Mouse (Mus musculus) MEL (cell line): Measurements from ENCODE around the gene Aire. TPM values are rescaled to one million over a fixed set of nuclear protein-coding genes. Genes with fewer than 3 reads are reported as not detected.
A peak's percentile ranks its signal among the peaks of the same experiment; 100 is the strongest.

Source experiments
- DNase-seq: peaks from one replicate; pipeline ENCODE4 v3.0.0; 2011; ENCODE audit warnings: low read depth, low spot score
- H3K27ac ChIP-seq: 2 replicates; pipeline ENCODE4 v1.5.1; 2012; ENCODE audit warnings: low read depth, mild to moderate bottlenecking, control low read depth, low read length, moderate library complexity; ENCODE audit not compliant: control insufficient read depth
- H3K27me3 ChIP-seq, 2 experiments: fragments of 150-350 bp in 1 of 2; sonication (generic) in 1 of 2; 2 replicates each; pipeline ENCODE4 v1.6.1; 2012; ENCODE audit warnings: low read length in 2 of 2, mild to moderate bottlenecking in 2 of 2, improper control_type of control experiment in 1 of 2, moderate library complexity in 1 of 2; ENCODE audit not compliant: insufficient read depth in 2 of 2, control insufficient read depth in 1 of 2
- H3K36me3 ChIP-seq, 2 experiments: 2 replicates each; pipeline ENCODE4 v1.6.1; 2012 to 2014; ENCODE audit warnings: low read length in 2 of 2, improper control_type of control experiment in 1 of 2, inconsistent platforms in 1 of 2, mild to moderate bottlenecking in 1 of 2; ENCODE audit not compliant: insufficient read depth in 2 of 2, control insufficient read depth in 1 of 2
- H3K4me1 ChIP-seq, 2 experiments: fragments of 150-350 bp in 1 of 2; sonication (generic) in 1 of 2; 2 replicates each; pipeline ENCODE4 v1.6.1; 2012; ENCODE audit warnings: low read length in 2 of 2, improper control_type of control experiment in 1 of 2, mild to moderate bottlenecking in 1 of 2; ENCODE audit not compliant: insufficient read depth in 2 of 2, control insufficient read depth in 1 of 2
- H3K4me3 ChIP-seq, 2 experiments: fragments of 150-350 bp in 1 of 2; sonication (generic) in 1 of 2; 2 replicates each; pipeline ENCODE4 v1.5.1; 2012; ENCODE audit warnings: low read depth in 2 of 2, low read length in 2 of 2, mild to moderate bottlenecking in 2 of 2, moderate library complexity in 2 of 2, control low read depth in 1 of 2, improper control_type of control experiment in 1 of 2; ENCODE audit not compliant: control insufficient read depth in 1 of 2, insufficient read depth in 1 of 2
- H3K79me2 ChIP-seq: 2 replicates; pipeline ENCODE4 v1.6.1; 2012; ENCODE audit warnings: mild to moderate bottlenecking, low read length, moderate library complexity; ENCODE audit not compliant: control insufficient read depth, poor library complexity, insufficient read depth
- H3K9ac ChIP-seq: 2 replicates; pipeline ENCODE4 v1.6.1; 2012; ENCODE audit warnings: low read depth, mild to moderate bottlenecking, control low read depth, low read length, moderate library complexity; ENCODE audit not compliant: control insufficient read depth, poor library complexity, severe bottlenecking
- H3K9me3 ChIP-seq: fragments of 150-350 bp; sonication (generic); replicated peaks from 2 replicates; pipeline ENCODE4 v1.6.1; 2012; ENCODE audit warnings: mild to moderate bottlenecking, low read length, improper control_type of control experiment, moderate library complexity; ENCODE audit not compliant: insufficient read depth
- BHLHE40 ChIP-seq: IDR thresholded peaks from 2 replicates; pipeline ENCODE4 v1.6.1; 2012; ENCODE audit warnings: low read depth, mild to moderate bottlenecking, inconsistent platforms, low read length, improper control_type of control experiment, borderline replicate concordance
- CTCF ChIP-seq, 3 experiments: IDR thresholded peaks in 2 of 3; conservative IDR thresholded peaks in 1 of 3; 2 replicates each; pipeline ENCODE4 v1.5.1; 2011 to 2012; ENCODE audit warnings: low read length in 3 of 3, low read depth in 2 of 3, mild to moderate bottlenecking in 2 of 3, improper control_type of control experiment in 1 of 3, inconsistent platforms in 1 of 3, mixed read lengths in 1 of 3, moderate library complexity in 1 of 3; ENCODE audit not compliant: control insufficient read depth in 1 of 3, insufficient read depth in 1 of 3, poor library complexity in 1 of 3, severe bottlenecking in 1 of 3
- ETS1 ChIP-seq: IDR thresholded peaks from 2 replicates; pipeline ENCODE4 v1.6.1; 2012; ENCODE audit warnings: low read depth, mild to moderate bottlenecking, inconsistent platforms, low read length, improper control_type of control experiment, moderate library complexity
- GABPA ChIP-seq: IDR thresholded peaks from 2 replicates; pipeline ENCODE4 v1.6.1; 2012; ENCODE audit warnings: low read depth, mild to moderate bottlenecking, inconsistent platforms, low read length, improper control_type of control experiment, moderate library complexity
- KAT2A ChIP-seq: conservative IDR thresholded peaks from 2 replicates; pipeline ENCODE4 v1.6.1; 2012; ENCODE audit warnings: low read depth, low read length, improper control_type of control experiment, inconsistent platforms
- MAFK ChIP-seq: IDR thresholded peaks from 2 replicates; pipeline ENCODE4 v1.6.1; 2011; ENCODE audit warnings: low read depth, mild to moderate bottlenecking, low read length, improper control_type of control experiment, borderline replicate concordance
- MAZ ChIP-seq: IDR thresholded peaks from 2 replicates; pipeline ENCODE4 v1.6.1; 2012; ENCODE audit warnings: low read depth, mild to moderate bottlenecking, inconsistent platforms, low read length, improper control_type of control experiment
- MEF2A ChIP-seq: IDR thresholded peaks from 2 replicates; pipeline ENCODE4 v1.6.1; 2014; ENCODE audit warnings: low read depth, mild to moderate bottlenecking, inconsistent platforms, low read length, improper control_type of control experiment; ENCODE audit not compliant: poor library complexity, insufficient replicate concordance, severe bottlenecking; ENCODE audit errors: extremely low read depth
- MYB ChIP-seq: IDR thresholded peaks from 2 replicates; pipeline ENCODE4 v1.6.1; 2011; ENCODE audit warnings: mild to moderate bottlenecking, low read depth, low read length, improper control_type of control experiment
- MYC ChIP-seq: IDR thresholded peaks from 2 replicates; pipeline ENCODE4 v1.6.1; 2011; ENCODE audit warnings: low read depth, mild to moderate bottlenecking, low read length, improper control_type of control experiment, moderate library complexity
- NELFE ChIP-seq: IDR thresholded peaks from 2 replicates; pipeline ENCODE4 v1.6.1; 2011; ENCODE audit warnings: low read depth, low read length, improper control_type of control experiment
- POLR2A ChIP-seq, 2 experiments: IDR thresholded peaks; 2 replicates each; pipeline ENCODE4 v1.6.1; 2011 to 2012; ENCODE audit warnings: low read length in 2 of 2, mild to moderate bottlenecking in 2 of 2, control low read depth in 1 of 2, improper control_type of control experiment in 1 of 2, low read depth in 1 of 2, moderate library complexity in 1 of 2; ENCODE audit not compliant: control insufficient read depth in 1 of 2, insufficient read depth in 1 of 2, poor library complexity in 1 of 2
- RCOR1 ChIP-seq: IDR thresholded peaks from 2 replicates; pipeline ENCODE4 v1.6.1; 2012; ENCODE audit warnings: low read depth, mild to moderate bottlenecking, inconsistent platforms, low read length, improper control_type of control experiment
- SMC3 ChIP-seq: IDR thresholded peaks from 2 replicates; pipeline ENCODE4 v1.6.1; 2011; ENCODE audit warnings: low read depth, low read length, improper control_type of control experiment
- ZNF384 ChIP-seq: IDR thresholded peaks from 2 replicates; pipeline ENCODE4 v1.6.1; 2012; ENCODE audit warnings: low read depth, mild to moderate bottlenecking, inconsistent platforms, low read length, improper control_type of control experiment
- polyA plus RNA-seq, 2 experiments: library from polyadenylated mRNA; stranded (reverse) in 1 of 2; unstranded in 1 of 2; fragments of >175 nt in 1 of 2; fragments of >200 nt in 1 of 2; gene quantifications; 2 replicates each; pipeline versions ENCODE4 v1.2.1 to v1.2.4; 2012; ENCODE audit warnings: low replicate concordance in 2 of 2, low read depth in 1 of 2; ENCODE audit not compliant: insufficient read length in 2 of 2, insufficient read depth in 1 of 2, missing spikeins in 1 of 2
- total RNA-seq: library from RNA; depleted of rRNA; stranded (reverse); fragments of 300-350 nt; gene quantifications from 2 replicates; pipeline ENCODE4 v1.2.3, GENCODE M21; 2012

Aire gene
- total and polyA plus RNA-seq, 3 experiments, result 0.17 TPM; not detected in 2

- TF ChIP-seq MAFK (no peak), CTCF (IDR thresholded peaks at IDR 0.05 in 2 of 3, conservative IDR thresholded peaks at IDR 0.05 in 1 of 3; ENCODE audit: control insufficient read depth in 1 of 3, insufficient read depth in 1 of 3, low read depth in 2 of 3, low read length in 3 of 3, poor library complexity in 1 of 3, severe bottlenecking in 1 of 3) (no peak), NELFE (no peak), MAZ (no peak), GABPA (no peak), MEF2A (no peak), MYB (no peak), MYC (no peak), ETS1 (no peak), POLR2A (IDR thresholded peaks at IDR 0.05; ENCODE audit: control insufficient read depth in 1 of 2, insufficient read depth in 1 of 2, low read depth in 1 of 2, low read length in 2 of 2, poor library complexity in 1 of 2) (no peak), BHLHE40 (no peak), KAT2A (no peak), ZNF384 (no peak), SMC3 (no peak)
- Histone ChIP-seq H3K4me1 (no peaks in the 10 kb centered on the region), H3K9me3 (no peaks in the 10 kb centered on the region), H3K27ac (no peak overlapping the region), H3K36me3 (no peaks in the 10 kb centered on the region), H3K27me3 (0 out of 4 replicates have a peak, but pooled peaks cover 0 to 2% of the 10 kb centered on the region in 2 experiments), H3K9ac (no peak overlapping the region), H3K79me2 (no peaks in the 10 kb centered on the region), H3K4me3 (no peak overlapping the region)
- peak; percentile 6 for DNase-seq
Observed at GRCm38 (mm10) chr10:78090246-78090645, 46.8 kb upstream of the Aire start.

GRCm38 (mm10) chr10:78087101-78087511, 43.7 kb upstream of the Aire start:
- Histone ChIP-seq H3K36me3 (no peaks in the 10 kb centered on the region), H3K27me3 (peaks cover under 1 to 3% of the 10 kb centered on the region in 2 experiments; a peak in 2 of 4 replicates), H3K4me1 (no peaks in the 10 kb centered on the region)
- TF ChIP-seq RCOR1 (no peak), MYC (no peak)
- TF ChIP-seq, all 39 proteins: peak for 0
- no peaks in the 10 kb centered on the region for H3K79me2 ChIP-seq
- no peak overlapping the region for H3K9ac ChIP-seq
- DNase-seq, result peak; percentile 34
- H3K4me3 ChIP-seq, result no peak overlapping the region
- H3K27ac ChIP-seq, result no peak overlapping the region
- H3K9me3 ChIP-seq, result no peaks in the 10 kb centered on the region
